Mouse (Mus musculus) megakaryocyte, embryonic 14.5 days (primary cell): ENCODE results near the gene Gp1ba.

Experiments
- FLI1 ChIP-seq: IDR thresholded peaks from 2 replicates; pipeline ENCODE4 v1.6.1; 2012; ENCODE audit warnings: low read length, inconsistent platforms, mixed read lengths
- GATA1 ChIP-seq: IDR thresholded peaks from 3 replicates; pipeline ENCODE4 v1.6.1; 2012; ENCODE audit warnings: mixed read lengths, low read length, inconsistent platforms, borderline replicate concordance

DNA sequence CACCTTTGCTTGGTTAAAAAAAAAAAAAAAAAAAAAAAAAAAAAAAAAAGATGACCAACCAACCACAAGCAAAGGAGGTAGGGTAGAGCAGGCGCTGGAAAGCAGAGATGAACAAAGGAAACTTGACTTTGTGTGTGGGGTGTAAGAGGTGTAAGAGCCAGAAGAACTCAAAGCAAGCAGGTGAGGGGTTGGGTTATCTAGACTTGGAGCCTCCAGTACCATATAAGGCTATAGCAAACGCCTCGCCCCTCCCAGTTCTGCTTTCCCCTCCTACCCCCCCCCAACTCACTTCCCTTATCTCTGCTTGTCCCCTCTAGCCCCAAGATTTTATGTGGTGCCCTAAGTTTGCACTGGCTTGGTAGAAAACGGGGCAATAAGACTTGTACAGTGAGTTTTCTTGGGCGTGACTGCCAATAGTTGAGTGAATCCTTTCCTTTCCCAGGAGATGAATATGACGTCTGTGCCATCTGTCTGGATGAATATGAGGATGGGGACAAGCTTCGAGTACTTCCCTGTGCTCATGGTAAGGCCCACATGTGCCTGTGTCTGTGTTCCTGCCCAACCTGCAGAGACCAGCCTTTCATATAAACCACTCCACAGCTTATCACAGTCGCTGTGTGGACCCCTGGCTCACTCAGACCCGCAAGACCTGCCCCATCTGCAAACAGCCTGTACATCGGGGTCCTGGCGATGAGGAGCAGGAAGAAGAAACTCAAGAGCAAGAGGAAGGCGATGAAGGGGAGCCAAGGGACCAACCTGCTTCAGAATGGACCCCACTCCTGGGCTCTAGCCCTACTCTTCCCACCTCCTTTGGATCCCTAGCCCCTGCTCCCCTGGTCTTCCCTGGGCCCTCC is 11.6 kb downstream of the Gp1ba start:
- TF ChIP-seq GATA1 (no peak), FLI1 (no peak)
